Mouse (Mus musculus): ENCODE results near the gene Glyctk. TPM values are rescaled to one million over a fixed set of nuclear protein-coding genes. Genes with fewer than 3 reads are reported as not detected.
A peak's percentile ranks its signal among the peaks of the same experiment; 100 is the strongest.

Glyctk gene
- 1 to 10 TPM; 2.3 to 3.5 TPM for total RNA-seq (2021)

DNA sequence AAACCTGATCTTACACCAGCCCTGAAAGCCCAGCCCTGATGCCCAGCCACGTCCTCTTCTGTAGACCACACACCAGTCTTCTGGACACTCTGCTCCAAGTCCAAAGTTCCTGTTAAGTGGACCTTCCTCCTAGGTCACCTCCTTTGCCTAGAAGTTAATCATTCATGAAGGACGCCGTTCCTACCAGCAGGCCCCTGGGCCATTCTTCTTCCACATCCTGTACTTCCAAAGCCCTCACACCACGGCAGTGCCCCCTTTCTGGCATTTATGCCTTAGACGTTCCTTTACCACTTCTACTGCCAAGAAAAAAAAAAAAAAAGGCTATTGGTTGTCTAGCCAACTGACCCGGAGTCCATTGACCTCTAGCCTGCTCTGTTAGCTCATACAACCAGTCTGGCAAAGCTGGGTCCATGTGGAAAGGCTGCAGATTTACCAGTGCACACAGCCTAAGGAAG lies at the start of gene Glyctk:
Gene Glyctk (minus strand): TSS at position 102 of the 455 bp plus-strand sequence.
- no peak for DNase-seq

DNA sequence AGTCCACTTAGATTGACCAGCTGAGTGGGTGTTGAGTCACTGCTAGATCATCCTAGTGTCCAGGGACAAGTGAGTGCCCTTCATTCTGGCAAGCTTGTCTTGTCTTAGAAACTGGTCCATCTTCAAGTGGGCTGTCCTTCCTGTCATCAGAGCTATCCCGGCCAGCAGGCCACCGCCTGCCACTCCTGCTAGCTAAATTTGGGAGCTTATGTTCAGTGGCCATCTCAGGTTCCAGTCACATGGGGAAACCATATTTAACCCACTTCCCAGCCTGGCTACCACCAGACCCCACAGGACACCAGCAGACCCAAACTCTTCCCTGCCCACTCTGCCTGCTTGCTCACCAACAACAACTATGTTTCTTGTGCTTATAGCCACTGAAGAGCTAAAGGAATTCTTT lies 48.6 kb upstream of the Glyctk start:
- DNase-seq: peak; percentile 53

DNA sequence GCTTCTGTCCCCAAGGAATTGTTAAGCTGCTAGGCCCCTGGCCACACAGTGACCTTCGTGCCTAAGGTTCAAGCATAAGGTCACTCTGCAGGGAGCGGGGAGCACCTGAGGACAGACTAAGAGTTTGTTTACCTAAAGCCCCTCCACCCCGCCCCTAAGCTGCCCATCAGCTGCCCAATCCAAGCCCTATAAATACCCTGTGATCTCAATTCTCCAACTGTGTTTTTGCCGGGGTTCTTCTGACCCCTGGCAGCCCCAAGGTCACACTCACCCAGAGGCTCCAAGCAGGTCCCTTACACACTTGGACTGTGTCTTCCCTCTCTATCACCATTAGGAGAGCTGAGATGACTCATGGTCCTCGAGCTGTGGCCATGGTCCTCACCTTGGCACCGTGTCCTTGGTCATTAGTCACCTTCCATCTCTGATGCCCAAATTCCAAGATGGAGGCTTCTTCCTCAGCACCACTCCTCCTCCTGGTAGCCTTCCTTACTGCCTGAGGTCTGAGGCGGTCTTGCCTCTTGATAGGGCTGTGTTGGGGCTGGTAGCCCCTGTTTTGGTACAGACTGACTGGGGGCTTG lies 47.9 kb upstream of the Glyctk start:
- no peak for DNase-seq

- DNase-seq: no peak
Measured at GRCm38 (mm10) chr9:106203990-106204851, 46.3 kb upstream of the Glyctk start.

GRCm38 (mm10) chr9:106202819-106203636 lies 45.1 kb upstream of the Glyctk start, which contains the start of gene Twf2:
Gene Twf2, plus strand, starts transcription at chr9:106203108.
- peak; percentile 94 for DNase-seq

DNA sequence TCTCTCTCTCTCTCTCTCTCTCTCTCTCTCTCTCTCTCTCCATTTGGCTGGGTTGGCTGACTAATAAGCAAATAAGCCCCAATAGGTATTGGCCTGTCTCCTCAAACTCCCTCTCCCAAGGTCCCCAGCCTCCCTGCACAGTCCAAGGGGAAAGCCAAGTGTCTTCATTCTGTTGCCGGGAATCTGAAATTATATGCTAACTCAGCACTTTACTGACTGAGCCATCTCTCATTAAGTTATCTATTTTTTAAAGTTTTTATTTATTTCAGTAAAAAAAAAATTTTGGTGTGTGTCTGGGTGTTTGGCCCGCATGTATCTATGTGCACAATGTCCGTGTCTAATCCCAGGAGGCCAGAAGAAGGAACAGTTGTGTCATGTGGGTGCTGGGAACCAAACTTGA lies 44.0 kb upstream of the Glyctk start:
- DNase-seq: no peak

DNA sequence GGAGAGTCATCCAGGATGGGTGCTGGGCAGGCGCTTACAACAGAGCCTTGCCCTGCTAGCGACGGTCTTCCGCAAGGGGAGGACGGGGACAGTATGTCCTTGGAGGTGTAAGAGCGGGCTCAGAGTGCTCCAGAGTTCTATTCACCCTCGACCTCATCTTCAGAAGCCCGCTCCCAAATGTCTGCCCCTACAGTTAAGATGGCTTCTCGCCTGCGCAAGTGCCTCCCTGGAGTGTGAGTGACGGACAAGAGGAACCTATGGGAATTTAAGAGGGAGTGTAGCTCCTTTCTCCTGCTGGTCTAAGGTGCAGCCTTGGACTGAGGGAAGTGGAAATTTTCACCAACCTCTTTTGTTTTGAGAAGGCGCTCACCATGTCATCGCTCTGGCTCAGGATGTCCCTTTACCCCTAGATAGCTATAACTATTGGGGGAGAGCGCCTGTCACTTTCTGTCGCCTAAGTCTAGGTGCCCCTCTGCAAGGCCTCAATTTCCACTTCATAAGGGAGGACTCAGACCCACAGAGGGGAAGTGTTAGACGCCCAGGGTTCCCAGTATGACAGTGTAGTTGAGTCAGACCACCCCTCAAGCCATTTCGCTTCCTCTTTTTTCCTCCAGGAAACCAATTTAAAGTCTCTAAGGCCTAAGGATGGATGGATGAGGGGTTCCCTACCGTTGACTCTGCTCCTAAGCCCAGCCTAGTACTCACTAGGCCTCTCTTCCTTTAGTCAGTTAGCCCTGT lies 41.8 kb upstream of the Glyctk start, which contains the start of gene Ppm1m:
Gene Ppm1m (minus strand): TSS at position 212 of the 738 bp plus-strand sequence.
- no peak for DNase-seq

- DNase-seq: peak; percentile 83
Measured at GRCm38 (mm10) chr9:106198962-106199458, 41.1 kb upstream of the Glyctk start.

- DNase-seq: no peak
Measured at GRCm38 (mm10) chr9:106197732-106198131, 39.8 kb upstream of the Glyctk start.

DNA sequence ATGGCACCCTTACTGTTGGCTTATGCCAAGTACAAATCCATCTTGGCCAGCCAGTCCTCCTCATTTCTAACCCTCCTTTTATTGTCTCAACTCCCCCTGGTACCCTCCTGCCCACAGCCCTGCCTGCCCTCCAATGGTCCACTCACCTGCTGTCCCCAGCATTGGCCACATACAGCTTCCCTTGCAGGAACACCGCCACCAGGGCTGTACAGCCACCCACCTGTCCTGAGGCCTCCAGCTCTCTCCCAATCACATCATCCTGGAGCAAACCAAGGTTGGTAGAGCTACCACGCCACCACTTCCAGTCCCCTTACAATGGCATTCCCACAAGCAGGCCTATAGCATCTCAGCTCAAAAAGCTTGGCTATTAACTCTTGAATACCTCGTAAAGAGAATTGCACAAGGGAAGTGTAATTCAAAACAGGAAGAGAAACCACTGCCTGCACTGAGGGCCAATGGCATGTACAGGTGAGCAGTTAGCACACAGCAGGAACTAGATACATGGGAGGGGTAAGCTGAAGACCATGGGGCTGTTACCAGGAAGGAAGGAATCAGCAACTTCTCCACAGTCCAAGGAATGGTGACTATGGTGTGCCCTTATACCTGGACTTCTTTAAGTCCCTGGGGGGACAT lies 39.3 kb upstream of the Glyctk start:
- DNase-seq: no peak

DNA sequence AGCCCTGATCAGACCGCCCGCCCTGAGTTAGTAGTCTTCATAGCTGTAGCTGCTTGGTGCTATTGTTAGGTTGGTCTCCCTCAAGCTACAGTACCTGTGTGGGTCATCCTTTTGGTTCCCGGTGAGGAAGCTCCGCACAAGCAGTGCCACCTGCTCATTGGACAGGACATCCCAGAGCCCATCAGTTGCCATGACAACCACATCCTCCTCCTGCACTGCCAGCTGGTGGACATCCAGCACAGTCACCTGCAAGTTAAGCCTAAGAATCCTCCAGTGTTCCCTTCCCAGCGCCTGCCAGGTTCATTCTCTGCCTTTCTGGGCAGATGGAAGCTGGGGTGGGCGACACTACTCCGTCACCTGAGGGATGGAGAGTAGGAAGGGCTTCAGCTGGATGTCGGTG lies 37.8 kb upstream of the Glyctk start:
- DNase-seq: no peak

GRCm38 (mm10) chr9:106193930-106194807 lies 36.2 kb upstream of the Glyctk start:
- no peak for DNase-seq

- no peak for DNase-seq
Measured at GRCm38 (mm10) chr9:106192998-106193397, 35.1 kb upstream of the Glyctk start.

DNA sequence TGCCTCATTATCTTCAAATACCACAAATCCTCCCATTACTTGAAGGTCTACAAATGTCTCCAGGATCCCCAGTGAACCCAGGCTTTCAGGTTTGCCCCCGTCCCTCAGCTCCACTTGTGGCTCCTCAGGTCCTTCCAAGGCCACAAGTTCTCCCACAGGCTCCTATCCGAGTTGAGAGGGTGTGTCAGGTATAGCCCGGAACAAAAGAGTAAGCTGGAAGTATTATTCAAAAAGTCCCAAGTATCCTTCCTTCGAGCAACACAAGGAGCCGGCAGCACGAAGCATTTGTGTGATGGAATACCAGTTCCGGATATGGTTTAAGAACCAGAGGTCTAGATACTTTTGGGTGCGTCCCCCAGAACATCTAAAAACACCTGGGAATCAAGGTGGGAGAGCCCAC lies 34.1 kb upstream of the Glyctk start:
- DNase-seq: no peak

GRCm38 (mm10) chr9:106191355-106191754 lies 33.4 kb upstream of the Glyctk start:
- DNase-seq: no peak

DNA sequence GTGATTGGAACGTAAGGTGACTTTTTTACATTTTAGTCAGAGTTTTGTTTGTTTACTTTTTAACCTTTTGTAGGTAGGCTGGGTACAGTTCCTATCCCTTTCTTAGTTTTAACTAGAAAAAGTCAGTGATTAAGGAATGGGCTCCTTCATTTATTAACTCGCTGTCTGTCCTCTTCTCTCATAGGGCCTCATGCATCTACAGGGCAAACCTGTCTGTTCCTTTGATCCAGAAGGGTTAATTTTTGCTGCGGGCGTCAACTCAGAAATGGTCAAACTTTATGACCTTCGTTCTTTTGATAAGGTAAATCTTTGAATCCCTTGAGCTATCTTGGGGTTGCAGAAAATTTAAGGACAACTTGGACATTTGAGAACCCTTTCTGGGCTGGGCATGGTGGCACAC lies 26.1 kb upstream of the Glyctk start:
- no peak for DNase-seq

GRCm38 (mm10) chr9:106182146-106182545 lies 24.2 kb upstream of the Glyctk start:
- DNase-seq: no peak

GRCm38 (mm10) chr9:106179964-106180363 lies 22.0 kb upstream of the Glyctk start:
- DNase-seq: no peak

- no peak for DNase-seq
Measured at GRCm38 (mm10) chr9:106179454-106179853, 21.5 kb upstream of the Glyctk start.

DNA sequence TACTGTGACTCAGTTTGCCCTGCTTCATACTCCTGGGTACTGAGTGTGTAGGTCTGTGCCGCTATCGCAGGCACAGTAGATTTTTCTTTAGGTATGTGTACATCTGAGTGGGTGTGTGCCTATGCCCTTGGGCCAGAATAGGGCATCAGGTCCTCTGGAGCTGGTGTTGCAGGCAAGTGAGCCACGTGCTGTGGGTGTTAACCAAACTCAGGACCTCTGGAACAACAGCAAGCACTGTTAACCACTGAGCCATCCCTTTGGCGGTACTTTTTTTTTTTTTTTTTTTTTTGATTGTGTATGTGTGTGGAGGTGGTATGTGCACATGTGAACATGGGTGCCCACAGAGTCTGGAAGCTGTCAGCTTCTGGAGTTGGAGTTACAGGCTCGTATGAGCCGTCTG lies 19.9 kb upstream of the Glyctk start:
- no peak for DNase-seq

All from heart, postnatal 4 days (tissue).